Mouse (Mus musculus) C2C12 (cell line): ENCODE measurements around the gene Msi2.

Experiments
- CEBPB ChIP-seq: IDR thresholded peaks from one replicate; pipeline ENCODE4 v1.6.1; 2011; ENCODE audit warnings: low read depth, mild to moderate bottlenecking, control low read depth, moderate library complexity
- CTCF ChIP-seq: IDR thresholded peaks from one replicate; pipeline ENCODE4 v1.5.1; 2011; ENCODE audit not compliant: control insufficient read depth, insufficient read depth, insufficient read length
- FOSL1 ChIP-seq: IDR thresholded peaks from one replicate; pipeline ENCODE4 v1.8.0; 2011; ENCODE audit warnings: mild to moderate bottlenecking, low read length; ENCODE audit not compliant: poor library complexity, insufficient read depth, severe bottlenecking
- MYOD1 ChIP-seq: IDR thresholded peaks from one replicate; pipeline ENCODE4 v1.6.1; 2011; ENCODE audit warnings: low read depth; ENCODE audit not compliant: control insufficient read depth, insufficient read length
- MYOG ChIP-seq: IDR thresholded peaks from one replicate; pipeline ENCODE4 v1.6.1; 2011; ENCODE audit not compliant: control insufficient read depth, insufficient read length; ENCODE audit errors: extremely low read depth

- TF ChIP-seq FOSL1, result no peak
- TF ChIP-seq CTCF, result no peak
- TF ChIP-seq MYOD1, result no peak
- no peak for TF ChIP-seq MYOG
- no peak for TF ChIP-seq CEBPB
Measured at GRCm38 (mm10) chr11:88414157-88414870, 304.0 kb downstream of the Msi2 start.
